Mouse (Mus musculus) lung, postnatal 0 days (tissue): ENCODE data around the gene Uqcc3.

ENCODE experiments used
- CTCF ChIP-seq: IDR thresholded peaks from 2 replicates; pipeline ENCODE4 v1.5.1; 2016; ENCODE audit warnings: antibody characterized with exemption, mild to moderate bottlenecking
- EP300 ChIP-seq: IDR thresholded peaks from 2 replicates; pipeline ENCODE4 v1.6.1; 2016; ENCODE audit warnings: antibody characterized with exemption, mild to moderate bottlenecking, control low read depth

DNA sequence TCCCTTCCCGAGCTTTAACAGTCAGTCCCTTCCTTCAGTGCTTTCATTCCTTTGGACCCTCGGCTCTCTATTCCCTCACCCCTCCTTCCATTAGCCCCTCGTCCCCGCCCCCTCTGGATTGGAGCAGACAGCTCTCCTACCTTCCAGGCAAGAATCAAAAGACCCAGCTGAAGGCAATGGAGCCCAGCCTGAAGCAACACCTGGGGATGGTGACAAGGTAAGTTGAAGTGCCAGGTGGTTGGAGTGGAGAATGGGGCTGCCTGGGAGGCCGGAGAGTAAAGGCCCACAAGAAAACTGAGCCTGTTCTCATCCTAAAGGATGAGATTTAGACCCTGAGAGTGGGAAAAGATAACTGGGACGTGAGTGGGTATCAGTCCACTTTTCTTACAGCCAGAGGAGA lies 27.8 kb upstream of the Uqcc3 start:
- TF ChIP-seq CTCF (no peak), EP300 (no peak)
